Mouse (Mus musculus) gastrocnemius, adult 2 months (tissue): Measurements from ENCODE around the gene Hcn4. TPM values are rescaled to one million over a fixed set of nuclear protein-coding genes. Genes with fewer than 3 reads are reported as not detected.
A peak's percentile ranks its signal among the peaks of the same experiment; 100 is the strongest.

Experiments
- DNase-seq: peaks from one replicate; pipeline ENCODE4 v3.0.0; 2022
- H3K27ac ChIP-seq: fragments of 200-600 bp; 2 replicates; pipeline ENCODE4 v1.8.1; 2022; ENCODE audit warnings: mild to moderate bottlenecking
- H3K4me3 ChIP-seq: fragments of 200-600 bp; 2 replicates; pipeline ENCODE4 v1.8.1; 2022; ENCODE audit warnings: mild to moderate bottlenecking, moderate library complexity
- CTCF ChIP-seq: fragments of 200-600 bp; IDR thresholded peaks from 2 replicates; pipeline ENCODE4 v1.8.1; 2022; ENCODE audit warnings: antibody characterized with exemption, mild to moderate bottlenecking, moderate library complexity
- intact Hi-C: fragments of 180-260 bp; cut with DNase I; formaldehyde crosslinking; loops from one replicate; pipeline ENCODE4 v1.15.1; 2025
- long read RNA-seq, 2 experiments: library from polyadenylated mRNA; stranded (forward); transcript quantifications; one replicate each; pipeline ENCODE4 v2.0.0; 2021
- total RNA-seq, 2 experiments: library from RNA; stranded (reverse); gene quantifications; 2 replicates each; pipeline ENCODE4 v1.2.3; 2021

Hcn4 gene
- total RNA-seq, result 1 to 10 TPM; 1.5 to 2.3 TPM
- long read RNA-seq, experiment 1, result 0 reads
- long read RNA-seq, experiment 2, partial matches to known transcripts, result 0 of 1 reads
- long read RNA-seq, experiment 2, other reads (novel, unspliced or antisense), result 1 of 1 reads

- peak within 1 kb of the TSS; percentile 79 for H3K4me3 ChIP-seq
- DNase-seq, result peak; percentile 41
- no peak for TF ChIP-seq CTCF
- intact Hi-C loops, result no loop called here
- peak within 1 kb of the TSS; percentile 7; the same call in 1 of the 2 replicates for H3K27ac ChIP-seq
These were observed at the start of gene Hcn4 for GRCm38 (mm10) chr9:58823139-58823917. Gene Hcn4, plus strand, starts transcription at chr9:58823412.

GRCm38 (mm10) chr9:58774761-58775160, 48.5 kb upstream of the Hcn4 start:
- no peak for DNase-seq
- no peak for TF ChIP-seq CTCF
- H3K27ac ChIP-seq, result no peak overlapping the region
- intact Hi-C loops, result loop anchor here (10.0 kb wide), 1 partner anchor 100 kb away; no protein-coding TSS in a partner anchor
- H3K4me3 ChIP-seq, result no peak overlapping the region

GRCm38 (mm10) chr9:58775363-58775762, 47.8 kb upstream of the Hcn4 start:
- TF ChIP-seq CTCF, result peak; percentile 58
- intact Hi-C loops, result loop anchor here (10.0 kb wide), 1 partner anchor 99 kb away; no protein-coding TSS in a partner anchor
- no peak overlapping the region for H3K4me3 ChIP-seq
- no peak overlapping the region for H3K27ac ChIP-seq
- DNase-seq, result no peak

- no peak for DNase-seq
- intact Hi-C loops, result no loop called here
- TF ChIP-seq CTCF, result no peak
These were observed 33.7 kb upstream of the Hcn4 start for GRCm38 (mm10) chr9:58789476-58789875.

GRCm38 (mm10) chr9:58798155-58798554, 25.1 kb upstream of the Hcn4 start:
- no peak for TF ChIP-seq CTCF
- Histone ChIP-seq H3K27ac (no peak overlapping the region), H3K4me3 (no peak overlapping the region)
- no peak for DNase-seq
- intact Hi-C loops, result no loop called here

More at GRCm38 (mm10) chr9:58789476-58789875, 33.7 kb upstream of the Hcn4 start:
- Histone ChIP-seq H3K4me3 (no peak overlapping the region), H3K27ac (no peak overlapping the region)

GRCm38 (mm10) chr9:58801441-58801840, 21.8 kb upstream of the Hcn4 start:
- no peak for TF ChIP-seq CTCF
- Histone ChIP-seq H3K27ac (no peak overlapping the region), H3K4me3 (no peak overlapping the region)
- intact Hi-C loops, result no loop called here
- no peak for DNase-seq

- TF ChIP-seq CTCF, result no peak
- peak overlapping the region; percentile 13; the same call in 1 of the 2 replicates for H3K4me3 ChIP-seq
- intact Hi-C loops, result no loop called here
- H3K27ac ChIP-seq, result no peak overlapping the region
- no peak for DNase-seq
These were observed 20.9 kb upstream of the Hcn4 start for GRCm38 (mm10) chr9:58802294-58802693.

GRCm38 (mm10) chr9:58802802-58803201, 20.4 kb upstream of the Hcn4 start:
- peak overlapping the region; percentile 13; the same call in 1 of the 2 replicates for H3K4me3 ChIP-seq
- TF ChIP-seq CTCF, result no peak
- intact Hi-C loops, result no loop called here
- H3K27ac ChIP-seq, result no peak overlapping the region
- no peak for DNase-seq

GRCm38 (mm10) chr9:58805601-58806318, 17.5 kb upstream of the Hcn4 start:
- intact Hi-C loops, result no loop called here
- H3K4me3 ChIP-seq, result peak overlapping the region; percentile 41
- no peak overlapping the region for H3K27ac ChIP-seq
- TF ChIP-seq CTCF, result no peak
- DNase-seq, result peak; percentile 79

GRCm38 (mm10) chr9:58811171-58811570, 12.0 kb upstream of the Hcn4 start:
- TF ChIP-seq CTCF, result no peak
- Histone ChIP-seq H3K27ac (no peak overlapping the region), H3K4me3 (no peak overlapping the region)
- intact Hi-C loops, result no loop called here
- DNase-seq, result no peak

- TF ChIP-seq CTCF, result no peak
- no peak for DNase-seq
- no peak overlapping the region for H3K4me3 ChIP-seq
- H3K27ac ChIP-seq, result no peak overlapping the region
- intact Hi-C loops, result no loop called here
These were observed 7.5 kb upstream of the Hcn4 start for GRCm38 (mm10) chr9:58815552-58816260.

GRCm38 (mm10) chr9:58816458-58816857, 6.8 kb upstream of the Hcn4 start:
- Histone ChIP-seq H3K27ac (no peak overlapping the region), H3K4me3 (no peak overlapping the region)
- DNase-seq, result peak; percentile 41
- intact Hi-C loops, result no loop called here
- TF ChIP-seq CTCF, result no peak
